Mouse (Mus musculus): ENCODE measurements around the gene Atg4d.
A peak's percentile ranks its signal among the peaks of the same experiment; 100 is the strongest.
"Not testable (repeated sequence)": the region's sequence is repeated elsewhere in the genome, so short reads cannot be mapped to it uniquely, and the experiment has no call there.

Atg4d gene

GRCm38 (mm10) chr9:21243826-21244427 lies 21.2 kb upstream of the Atg4d start:
- no peak for DNase-seq

GRCm38 (mm10) chr9:21244428-21245112 lies 20.5 kb upstream of the Atg4d start:
- DNase-seq, result no peak

- DNase-seq, result no peak
These were observed 20.0 kb upstream of the Atg4d start for GRCm38 (mm10) chr9:21245113-21245487.

GRCm38 (mm10) chr9:21246342-21246741 lies 18.8 kb upstream of the Atg4d start:
- DNase-seq, result no peak

- peak; percentile 77 for DNase-seq
These were observed 16.8 kb upstream of the Atg4d start, which contains the start of gene S1pr5 for GRCm38 (mm10) chr9:21248326-21248725. Gene S1pr5, minus strand, starts transcription at chr9:21248443.

- no peak for DNase-seq
These were observed 15.2 kb upstream of the Atg4d start for GRCm38 (mm10) chr9:21249629-21250508.

GRCm38 (mm10) chr9:21250509-21250908 lies 14.6 kb upstream of the Atg4d start:
- no peak for DNase-seq

GRCm38 (mm10) chr9:21251116-21251735 lies 13.9 kb upstream of the Atg4d start:
- DNase-seq, result no peak

GRCm38 (mm10) chr9:21254690-21255089 lies 10.4 kb upstream of the Atg4d start:
- DNase-seq, result no peak

GRCm38 (mm10) chr9:21256349-21256748 lies 8.7 kb upstream of the Atg4d start:
- not testable (repeated sequence) for DNase-seq

- DNase-seq, result no peak
These were observed 4.5 kb upstream of the Atg4d start for GRCm38 (mm10) chr9:21260491-21261040.

GRCm38 (mm10) chr9:21261831-21262230 lies 3.3 kb upstream of the Atg4d start:
- peak; percentile 40 for DNase-seq

GRCm38 (mm10) chr9:21264272-21264999 lies 657 bp upstream of the Atg4d start:
- DNase-seq, result no peak

- DNase-seq, result peak; percentile 42
These were observed 518 bp downstream of the Atg4d start for GRCm38 (mm10) chr9:21265611-21266010.

- DNase-seq, result no peak
These were observed 1.8 kb downstream of the Atg4d start for GRCm38 (mm10) chr9:21266889-21267288.

- DNase-seq, result no peak
These were observed 3.2 kb downstream of the Atg4d start for GRCm38 (mm10) chr9:21268305-21268704.

GRCm38 (mm10) chr9:21269590-21269989 lies 4.5 kb downstream of the Atg4d start:
- DNase-seq, result not testable (repeated sequence)

- DNase-seq, result no peak
These were observed 7.3 kb downstream of the Atg4d start for GRCm38 (mm10) chr9:21272391-21272790.

GRCm38 (mm10) chr9:21273094-21273493 lies 8.0 kb downstream of the Atg4d start:
- DNase-seq, result no peak

- peak; percentile 60 for DNase-seq
These were observed 8.6 kb downstream of the Atg4d start for GRCm38 (mm10) chr9:21273520-21274228.

GRCm38 (mm10) chr9:21274336-21274735 lies 9.2 kb downstream of the Atg4d start:
- DNase-seq, result no peak

All from lung, postnatal 36 days (tissue).